Mouse (Mus musculus): ENCODE results near the gene Gm572.

Gene Gm572

DNA sequence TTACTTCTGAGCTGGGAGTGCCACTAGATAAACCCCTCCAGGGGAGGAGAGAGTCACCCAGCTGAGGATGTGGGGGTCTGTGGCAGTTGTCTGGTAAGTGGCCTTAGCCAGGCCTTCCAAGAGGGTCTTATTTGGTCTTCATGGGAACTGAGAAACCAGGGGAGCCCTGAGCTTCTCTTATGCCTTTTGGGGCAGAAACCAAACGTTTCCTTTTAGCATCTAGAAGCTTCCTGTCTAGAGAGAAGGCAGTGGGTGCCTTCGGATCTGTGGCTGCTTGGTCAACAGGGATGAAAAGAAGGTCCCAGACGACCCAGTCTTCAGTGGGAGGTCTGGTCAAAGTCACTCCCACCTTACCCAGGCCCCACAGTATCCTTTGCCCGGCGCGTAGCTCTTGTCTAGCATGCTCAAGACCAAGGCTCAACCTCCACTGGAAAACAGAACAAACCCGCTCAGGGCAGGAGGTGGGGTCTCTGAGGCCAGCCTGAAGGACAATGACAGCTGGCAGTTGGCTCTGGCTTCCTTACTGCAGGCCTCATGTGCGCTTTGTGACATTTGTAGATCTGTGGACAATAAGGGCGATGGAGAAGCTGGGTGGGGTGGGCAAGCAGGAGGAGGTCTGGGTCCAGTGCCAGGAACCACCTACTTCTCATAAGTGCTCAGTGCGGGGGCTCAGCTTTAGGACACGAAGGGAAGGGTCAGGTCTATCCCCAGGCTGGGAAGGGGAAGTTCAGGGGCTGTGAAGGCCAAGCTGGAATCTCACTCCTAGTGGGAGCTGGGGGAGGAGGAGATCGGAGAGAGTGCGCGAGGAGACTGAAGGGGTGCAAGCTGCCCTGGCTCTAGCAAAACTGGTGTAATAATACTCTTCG is at the start of gene Gm572:
TSS of gene Gm572 (plus strand) at position 27 of the 866 bp plus-strand sequence.
- DNase-seq (ENCODE audit: low spot score): no peak

DNA sequence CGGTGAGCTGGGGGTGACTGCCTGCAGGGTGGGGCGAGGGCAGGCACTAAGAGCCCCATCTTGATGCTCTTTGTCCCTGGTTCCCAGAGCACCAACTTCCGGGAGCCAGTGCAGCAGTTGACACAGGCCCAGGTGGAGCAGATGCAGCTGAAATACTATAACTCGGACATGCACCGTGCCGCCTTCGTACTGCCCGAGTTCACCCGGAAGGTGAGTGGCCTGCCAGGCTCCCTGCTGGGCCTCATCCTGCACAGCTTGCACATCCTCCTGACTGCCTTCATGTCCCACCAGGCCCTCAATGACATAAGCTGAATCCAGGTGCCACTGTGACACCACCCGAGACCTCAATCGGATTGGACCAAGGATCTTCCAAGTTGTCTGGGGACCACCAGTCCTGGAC is 49.1 kb upstream of the Gm572 start:
- no peak for DNase-seq (ENCODE audit: low spot score)

DNA sequence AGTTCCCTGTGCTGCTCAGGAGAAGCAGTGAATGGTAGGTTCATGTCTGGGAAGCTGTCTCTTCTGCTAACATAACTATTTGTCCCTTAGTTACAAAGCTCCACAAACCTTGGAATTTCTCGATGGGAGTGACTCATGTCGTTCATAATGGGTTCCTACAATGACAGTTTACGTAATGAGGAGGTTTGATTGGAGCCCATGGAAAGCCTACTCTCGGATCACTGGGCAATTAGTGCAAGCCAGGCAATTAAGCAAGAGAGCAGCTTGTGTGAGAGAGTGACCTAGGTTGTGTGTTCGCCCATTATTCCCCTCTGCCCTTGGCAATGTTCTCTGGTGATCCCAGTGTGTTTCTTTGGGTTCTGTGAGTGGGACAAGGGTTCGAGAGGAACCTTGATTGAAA is 47.2 kb upstream of the Gm572 start:
- no peak for DNase-seq (ENCODE audit: low spot score)

DNA sequence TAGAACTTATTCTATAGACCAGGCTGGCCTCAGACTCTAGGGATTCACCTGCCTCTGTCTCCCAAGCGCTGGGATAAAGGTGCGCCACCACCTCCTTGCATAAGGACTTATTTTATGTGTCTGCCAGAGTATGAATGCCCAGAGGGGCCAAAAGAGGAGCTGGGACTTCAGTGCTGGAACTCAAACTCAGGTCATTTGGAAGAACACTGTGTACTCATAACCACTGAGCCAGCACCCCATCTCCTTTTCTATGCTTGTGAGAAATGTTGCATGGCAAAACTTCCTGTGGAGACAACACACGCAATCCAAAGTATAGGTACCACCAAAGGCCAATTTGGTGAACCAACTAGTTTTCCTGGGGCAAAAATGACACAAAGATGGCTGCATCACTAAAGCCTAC is 46.4 kb upstream of the Gm572 start:
- no peak for DNase-seq (ENCODE audit: low spot score)

DNA sequence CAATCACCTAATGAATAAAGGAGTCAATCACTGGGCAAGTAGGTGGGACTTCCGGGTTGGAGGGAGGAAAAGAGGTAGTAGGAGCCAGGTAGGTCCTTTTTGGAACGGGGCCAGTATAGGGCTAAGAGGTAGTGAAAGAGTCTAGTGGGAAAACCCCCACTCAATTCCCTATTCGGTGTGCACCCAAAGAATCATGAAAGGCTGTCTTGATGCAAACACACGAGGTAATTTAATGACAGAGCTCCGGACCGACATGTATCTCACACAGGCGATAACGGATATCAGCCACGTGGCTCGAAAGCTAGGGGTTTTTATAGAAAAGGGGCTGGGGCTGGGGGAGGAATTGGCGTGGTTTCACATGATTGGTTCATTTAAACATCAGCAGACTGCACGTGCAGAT is 44.3 kb upstream of the Gm572 start:
- no peak for DNase-seq (ENCODE audit: low spot score)

DNA sequence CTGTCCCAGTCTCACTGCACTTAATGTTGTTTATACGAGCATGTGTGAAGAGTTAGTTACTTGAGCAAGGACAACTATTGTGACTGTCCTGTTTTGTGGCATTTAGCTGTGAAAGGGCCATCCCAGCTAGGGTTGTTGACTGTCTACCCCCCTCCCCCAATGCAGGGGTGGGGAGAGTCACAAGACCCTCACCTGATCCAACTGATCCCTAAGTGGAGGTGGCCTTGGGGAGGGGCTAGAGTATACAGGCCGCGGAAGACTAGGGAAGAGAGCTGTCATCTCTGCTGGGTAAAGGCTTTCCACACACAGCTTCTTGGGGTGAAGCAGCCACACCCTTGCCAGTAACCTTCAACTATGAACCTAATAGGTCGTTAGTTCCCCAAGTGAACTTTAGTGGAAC is 42.8 kb upstream of the Gm572 start:
- no peak for DNase-seq (ENCODE audit: low spot score)

DNA sequence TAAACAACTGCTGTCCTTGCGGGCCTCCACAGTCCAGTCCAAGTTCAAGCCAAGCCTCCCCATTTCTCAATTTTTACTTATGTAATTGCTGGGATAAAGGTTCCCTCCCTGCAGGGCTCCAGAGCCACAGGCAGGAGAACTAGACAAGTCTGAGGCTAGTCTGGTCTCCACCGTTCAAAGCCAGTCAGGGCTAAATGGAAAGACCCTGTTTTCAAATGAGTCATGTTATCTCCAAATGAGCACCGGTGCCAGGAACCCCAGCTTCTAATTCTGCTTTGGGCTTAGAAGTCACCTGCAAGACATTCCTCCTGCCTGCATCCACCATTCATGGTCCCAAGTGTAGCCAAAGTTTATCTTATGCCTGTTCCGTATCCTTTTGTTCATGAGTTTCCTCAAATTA is 41.2 kb upstream of the Gm572 start:
- DNase-seq (ENCODE audit: low spot score): no peak

DNA sequence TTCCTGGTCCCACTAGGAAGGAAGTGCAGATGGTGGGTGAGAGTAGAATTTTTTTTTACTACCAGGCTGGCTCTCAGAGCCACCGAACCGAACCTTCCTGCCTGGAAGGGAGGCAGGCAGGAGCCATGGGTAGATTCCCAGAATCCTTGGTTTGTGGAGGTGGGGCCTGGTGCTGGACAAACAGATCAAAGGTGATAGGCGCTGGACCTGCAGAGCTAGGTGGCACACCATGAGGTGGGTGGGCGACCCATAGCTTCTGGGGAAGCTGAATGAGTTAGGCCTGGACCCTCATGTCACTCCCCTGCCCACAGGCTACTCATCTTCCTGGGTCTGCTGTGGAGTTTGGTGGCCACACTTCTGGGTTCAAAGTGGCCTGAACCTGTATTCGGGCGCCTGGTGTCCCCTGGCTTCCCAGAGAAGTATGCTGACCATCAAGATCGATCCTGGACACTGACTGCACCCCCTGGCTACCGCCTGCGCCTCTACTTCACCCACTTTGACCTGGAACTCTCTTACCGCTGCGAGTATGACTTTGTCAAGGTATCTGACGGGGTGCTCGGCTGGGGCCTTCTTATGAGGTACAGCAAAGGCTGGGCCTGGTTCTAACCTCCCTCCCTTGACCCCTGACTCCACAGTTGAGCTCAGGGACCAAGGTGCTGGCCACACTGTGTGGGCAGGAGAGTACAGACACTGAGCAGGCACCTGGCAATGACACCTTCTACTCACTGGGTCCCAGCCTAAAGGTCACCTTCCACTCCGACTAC is 40.6 kb upstream of the Gm572 start, which contains the start of gene Masp2:
TSS of gene Masp2 (plus strand) at position 198 of the 764 bp plus-strand sequence.
- no peak for DNase-seq (ENCODE audit: low spot score)

DNA sequence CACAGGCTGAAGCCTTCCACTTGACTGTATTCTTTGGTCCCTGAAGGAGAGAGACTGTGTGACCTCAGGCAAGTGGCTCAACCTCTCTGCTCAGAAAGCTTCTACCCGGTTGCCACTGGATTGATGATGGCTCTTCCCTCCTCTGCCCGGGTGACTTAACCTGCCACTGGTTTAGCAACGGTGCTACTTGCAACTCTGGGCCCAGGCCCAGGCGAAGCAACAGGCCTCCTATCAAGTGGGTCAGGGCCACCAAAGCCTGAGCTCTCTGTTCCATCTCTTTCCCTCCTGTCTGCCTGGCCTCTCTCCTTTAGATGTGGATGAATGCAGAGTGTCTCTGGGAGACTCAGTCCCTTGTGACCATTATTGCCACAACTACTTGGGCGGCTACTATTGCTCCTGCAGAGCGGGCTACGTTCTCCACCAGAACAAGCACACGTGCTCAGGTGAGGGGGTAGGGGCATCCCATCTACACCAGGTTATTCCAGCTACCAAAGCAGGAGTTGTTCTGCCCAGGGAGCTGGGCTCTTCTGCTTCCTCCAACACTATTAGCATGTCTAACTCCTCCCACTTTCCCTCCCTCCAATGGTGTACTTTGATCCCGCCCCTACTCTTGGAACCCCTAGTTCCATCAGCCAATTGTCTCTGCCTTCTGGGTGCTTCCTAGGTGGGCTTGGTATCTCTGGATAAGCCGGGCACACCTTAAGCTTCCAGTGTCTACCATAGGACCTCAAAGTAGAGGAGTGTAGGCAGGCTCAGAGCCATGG is 39.6 kb upstream of the Gm572 start:
- no peak for DNase-seq (ENCODE audit: low spot score)

DNA sequence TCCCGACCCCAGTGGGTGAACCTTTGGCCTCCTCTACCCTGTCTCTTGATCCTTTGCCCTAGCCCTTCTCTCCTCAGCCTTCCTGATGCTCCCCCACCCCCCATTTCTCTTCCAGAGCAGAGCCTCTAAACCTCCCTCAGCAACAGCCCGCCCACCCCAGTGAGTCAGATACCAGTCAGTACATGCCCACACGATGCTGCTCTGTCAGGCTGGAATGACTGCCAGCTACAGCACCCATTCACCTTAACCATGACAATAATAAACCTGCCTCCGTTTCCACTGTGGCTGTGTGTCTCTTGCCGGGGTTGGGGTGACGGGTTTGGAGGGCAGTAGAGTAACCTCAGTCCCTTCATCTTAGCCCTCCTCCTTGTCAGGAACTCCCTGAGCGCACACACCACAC is 39.0 kb upstream of the Gm572 start:
- no peak for DNase-seq (ENCODE audit: low spot score)

DNA sequence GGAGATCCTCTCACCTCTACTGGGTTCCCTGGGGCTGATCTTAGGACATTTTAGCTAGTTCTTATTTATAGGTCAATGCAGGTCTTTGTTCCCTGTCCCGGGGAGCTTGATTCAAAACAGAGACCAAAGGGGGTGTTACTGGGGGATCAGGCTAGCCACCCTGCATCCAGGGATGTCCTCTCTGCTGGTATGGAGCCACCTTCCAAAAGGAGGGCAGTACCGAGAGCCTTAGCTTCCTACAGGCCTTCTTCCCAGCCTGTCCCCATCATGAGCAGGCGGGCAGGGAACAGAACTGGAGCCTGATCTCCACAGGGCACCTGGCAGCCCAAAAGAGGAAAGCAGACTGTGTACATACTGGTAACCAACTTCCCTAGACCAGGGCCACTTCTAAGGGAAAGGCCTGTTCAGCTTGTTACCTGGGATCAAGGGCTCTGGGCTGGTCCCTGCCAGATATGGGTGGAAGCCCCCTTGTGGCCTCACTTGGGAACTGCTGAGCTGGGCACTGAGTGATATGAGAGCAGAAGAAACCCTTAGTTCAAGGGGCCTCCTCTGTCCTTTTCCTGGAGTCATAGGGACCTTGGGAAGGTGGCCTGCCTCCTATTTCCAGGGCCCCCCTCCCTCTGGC is 38.5 kb upstream of the Gm572 start:
- peak; percentile 55 for DNase-seq (ENCODE audit: low spot score)

DNA sequence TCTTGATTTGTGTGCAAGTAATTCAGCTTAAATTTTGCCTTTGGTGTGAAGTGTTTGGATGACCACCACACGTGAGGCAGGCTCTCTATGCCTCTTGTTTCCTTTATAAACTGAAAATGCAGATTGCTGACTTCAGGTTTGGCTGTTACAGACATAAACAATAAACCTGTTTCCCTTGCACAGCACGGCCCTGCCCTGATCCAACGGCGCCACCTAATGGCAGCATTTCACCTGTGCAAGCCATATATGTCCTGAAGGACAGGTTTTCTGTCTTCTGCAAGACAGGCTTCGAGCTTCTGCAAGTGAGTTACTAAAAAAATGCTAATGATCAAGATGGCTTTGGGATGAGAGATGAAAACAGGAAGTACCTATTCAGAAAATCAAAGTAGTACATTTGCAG is 35.4 kb upstream of the Gm572 start:
- DNase-seq (ENCODE audit: low spot score): peak; percentile 78

DNA sequence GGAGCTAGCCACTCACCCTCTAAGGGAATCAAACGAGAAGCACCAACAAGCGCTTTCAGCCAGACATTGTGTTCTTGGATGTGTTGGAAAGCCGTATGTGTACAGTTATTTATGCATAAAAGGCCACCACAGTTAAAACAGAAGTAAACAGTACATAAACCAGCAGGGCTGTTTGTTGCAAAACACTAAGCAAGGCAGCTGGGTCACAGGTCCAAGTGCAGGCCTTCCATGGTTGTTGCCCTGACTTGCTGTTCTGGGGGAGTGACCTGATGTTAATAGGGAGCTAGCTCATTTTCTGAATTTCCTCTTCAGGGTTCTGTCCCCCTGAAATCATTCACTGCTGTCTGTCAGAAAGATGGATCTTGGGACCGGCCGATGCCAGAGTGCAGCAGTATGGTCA is 33.3 kb upstream of the Gm572 start:
- DNase-seq (ENCODE audit: low spot score): no peak

DNA sequence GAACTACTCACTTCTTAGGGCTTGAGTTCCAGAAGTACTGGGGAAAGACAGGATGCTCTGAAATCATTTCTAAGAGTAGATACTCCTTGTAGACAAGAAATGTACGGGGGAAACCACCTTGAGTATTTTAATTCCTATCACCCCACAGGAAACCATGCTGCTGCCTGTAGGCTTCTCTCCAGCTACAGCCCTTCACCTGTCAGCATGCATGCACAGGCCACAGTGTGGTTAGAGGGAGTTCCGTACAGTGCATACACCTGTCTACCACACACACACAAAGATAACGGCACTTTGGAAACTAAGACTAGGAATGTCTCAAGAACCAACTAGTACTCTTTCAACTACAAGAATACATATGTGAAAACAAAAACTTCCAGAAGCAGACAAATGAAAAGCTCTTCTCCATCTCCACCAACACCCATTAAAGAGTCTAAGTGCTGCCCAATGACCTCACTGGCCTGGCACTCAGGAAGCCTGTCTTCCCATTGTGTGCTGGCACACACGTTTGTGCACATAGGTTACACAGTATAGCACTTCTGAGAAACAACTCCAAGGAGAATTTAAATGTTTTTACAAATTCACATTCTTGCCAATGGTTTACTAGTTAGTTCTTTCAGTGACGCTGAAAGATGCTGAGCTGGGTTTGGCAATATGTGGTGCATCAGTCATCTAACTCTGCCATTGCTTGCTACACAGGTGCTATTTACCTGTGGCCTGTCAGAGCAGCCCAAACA is 32.3 kb upstream of the Gm572 start:
- DNase-seq (ENCODE audit: low spot score): no peak

DNA sequence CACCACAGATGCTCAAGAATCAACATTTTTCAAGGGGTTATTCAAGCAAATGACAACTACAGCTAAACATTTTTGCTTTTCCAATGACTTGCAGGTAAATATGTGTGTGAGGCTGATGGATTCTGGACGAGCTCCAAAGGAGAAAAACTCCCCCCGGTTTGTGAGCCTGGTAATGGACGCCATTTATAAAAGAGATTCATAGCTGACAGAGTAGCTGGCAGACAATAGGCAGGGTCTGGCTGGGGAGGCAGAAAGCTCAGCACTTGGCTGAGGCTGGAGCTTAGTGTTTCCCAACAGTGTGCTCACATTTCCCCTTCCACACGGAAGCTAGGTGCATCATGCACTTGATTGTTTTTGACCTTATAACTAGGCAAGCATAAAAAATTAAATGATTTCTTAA is 30.6 kb upstream of the Gm572 start:
- DNase-seq (ENCODE audit: low spot score): no peak

DNA sequence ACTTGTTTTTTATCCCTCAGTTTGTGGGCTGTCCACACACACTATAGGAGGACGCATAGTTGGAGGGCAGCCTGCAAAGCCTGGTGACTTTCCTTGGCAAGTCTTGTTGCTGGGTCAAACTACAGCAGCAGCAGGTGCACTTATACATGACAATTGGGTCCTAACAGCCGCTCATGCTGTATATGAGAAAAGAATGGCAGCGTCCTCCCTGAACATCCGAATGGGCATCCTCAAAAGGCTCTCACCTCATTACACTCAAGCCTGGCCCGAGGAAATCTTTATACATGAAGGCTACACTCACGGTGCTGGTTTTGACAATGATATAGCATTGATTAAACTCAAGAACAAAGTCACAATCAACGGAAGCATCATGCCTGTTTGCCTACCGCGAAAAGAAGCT is 29.4 kb upstream of the Gm572 start:
- DNase-seq (ENCODE audit: low spot score): no peak

DNA sequence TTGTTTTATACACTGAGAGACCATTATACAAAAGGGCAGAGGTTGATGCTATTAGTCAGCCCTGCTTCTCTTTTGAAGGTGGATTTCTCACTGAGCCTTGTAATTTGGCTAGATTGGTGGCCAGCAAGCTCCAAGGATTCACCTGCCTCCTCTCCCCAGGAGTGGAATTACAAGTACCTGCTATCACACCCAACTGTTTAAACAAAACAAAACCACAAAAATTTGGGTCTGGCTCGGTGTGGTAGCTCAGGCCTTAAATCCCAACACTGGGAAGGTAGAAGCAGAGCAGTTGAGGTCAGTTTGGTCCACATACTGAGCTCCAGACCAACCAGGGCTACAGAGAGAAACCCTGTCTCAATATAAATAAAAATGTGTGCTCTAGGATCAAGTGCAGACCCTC is 23.3 kb upstream of the Gm572 start:
- DNase-seq (ENCODE audit: low spot score): no peak

DNA sequence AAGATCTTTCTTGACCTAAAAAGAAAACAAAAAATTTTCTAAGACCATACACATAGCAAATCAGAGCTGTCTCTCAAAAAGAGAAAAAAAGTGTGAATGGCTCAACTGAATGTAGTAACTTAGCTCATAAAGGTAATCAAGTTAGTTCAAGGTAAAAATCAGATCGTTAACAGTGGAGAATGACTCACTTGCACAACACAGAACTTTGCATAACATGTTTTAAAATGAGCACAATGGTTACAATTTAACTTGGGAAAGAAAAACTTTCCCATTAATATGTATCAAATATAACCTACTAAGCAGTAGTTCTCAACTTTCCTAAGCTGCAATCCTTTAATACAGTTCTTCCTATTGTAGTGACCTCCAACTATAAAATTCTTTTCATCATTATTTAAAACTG is 22.4 kb upstream of the Gm572 start:
- no peak for DNase-seq (ENCODE audit: low spot score)

DNA sequence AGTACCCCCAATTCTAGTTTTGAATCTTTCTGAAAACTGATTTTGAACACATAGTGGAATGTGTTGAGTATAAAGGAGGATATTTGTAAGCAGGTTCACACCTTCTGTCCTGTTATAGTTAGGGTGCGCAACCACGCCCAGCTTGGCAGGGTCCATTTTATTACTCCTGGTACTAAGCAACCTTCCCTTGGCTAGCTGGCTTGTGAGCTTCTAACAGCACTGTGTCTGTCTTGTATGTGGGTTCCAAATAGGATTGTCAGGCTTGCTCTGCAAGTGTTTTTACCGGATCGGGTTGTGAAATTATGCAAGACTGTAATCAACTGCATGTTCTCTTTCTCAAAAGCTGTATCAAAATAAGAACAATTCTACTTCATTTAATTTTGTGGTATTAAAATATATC is 20.6 kb upstream of the Gm572 start:
- no peak for DNase-seq (ENCODE audit: low spot score)

DNA sequence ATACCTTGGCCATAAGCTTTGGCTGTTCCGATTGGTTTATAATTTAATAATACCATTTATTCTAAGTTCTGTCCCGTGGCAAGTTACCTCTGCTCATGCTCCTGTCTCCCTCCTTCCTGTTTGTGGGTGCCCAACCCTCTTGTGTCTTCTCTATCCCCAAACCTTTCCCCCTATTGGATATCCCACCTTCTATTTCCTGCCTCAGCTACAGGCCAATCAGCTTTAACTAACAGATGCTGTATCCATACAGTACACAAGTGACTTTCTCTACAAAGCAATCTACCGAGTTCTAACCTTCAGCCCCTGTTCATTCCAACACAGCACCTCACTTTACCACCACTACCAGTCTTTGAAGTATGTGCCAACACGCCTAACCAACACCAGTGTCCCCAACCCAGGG is 19.5 kb upstream of the Gm572 start:
- no peak for DNase-seq (ENCODE audit: low spot score)

DNA sequence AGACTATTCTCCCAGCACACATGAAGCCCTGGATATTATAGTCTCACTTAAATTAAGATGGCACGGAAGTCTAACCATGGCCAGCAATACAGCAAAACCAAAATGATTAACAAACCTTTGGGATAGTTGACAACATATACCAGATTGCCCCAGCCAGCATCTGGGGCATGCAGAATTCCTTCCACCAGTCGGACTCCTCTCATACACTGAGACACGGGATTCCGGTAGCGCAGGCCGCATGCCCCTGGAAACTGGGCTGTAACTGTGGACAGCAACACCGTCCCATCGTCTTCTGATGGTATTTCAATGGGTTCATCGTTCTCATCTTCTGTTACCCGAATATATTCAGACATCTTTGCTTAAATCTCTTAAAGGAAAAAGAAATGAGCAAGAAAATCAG is 18.1 kb upstream of the Gm572 start:
- DNase-seq (ENCODE audit: low spot score): no peak

All from T-cell, adult 2 months (primary cell).